Mouse (Mus musculus): ENCODE data around the gene Zfp160.
"Not testable (repeated sequence)": the region's sequence is repeated elsewhere in the genome, so short reads cannot be mapped to it uniquely, and the experiment has no call there.

Gene Zfp160

GRCm38 (mm10) chr17:21008382-21009331, at the start of gene Zfp160:
TSS of gene Zfp160 (plus strand) at chr17:21008903.
- peak; percentile 92 to 95 for DNase-seq

- no peak for DNase-seq
Observed at GRCm38 (mm10) chr17:20960386-20960785, 48.3 kb upstream of the Zfp160 start.

- DNase-seq, result no peak
Observed at GRCm38 (mm10) chr17:20965421-20965820, 43.3 kb upstream of the Zfp160 start.

- peak in 1 of 2 experiments; percentile 31 for DNase-seq
Observed at GRCm38 (mm10) chr17:20966681-20967080, 42.0 kb upstream of the Zfp160 start.

- DNase-seq, result no peak
Observed at GRCm38 (mm10) chr17:20993716-20994115, 15.0 kb upstream of the Zfp160 start.

GRCm38 (mm10) chr17:20996364-20996763, 12.3 kb upstream of the Zfp160 start, which contains the start of gene Vmn1r233:
TSS of gene Vmn1r233 (minus strand) at chr17:20996464.
- no peak for DNase-seq

GRCm38 (mm10) chr17:21009726-21010125, 1.0 kb downstream of the Zfp160 start:
- DNase-seq, result no peak

GRCm38 (mm10) chr17:21018410-21019080, 9.8 kb downstream of the Zfp160 start:
- no peak for DNase-seq

- DNase-seq, result peak in 1 of 2 experiments; percentile 7
Observed at GRCm38 (mm10) chr17:21048020-21048419, 39.3 kb downstream of the Zfp160 start.

- DNase-seq, result no peak
Observed at GRCm38 (mm10) chr17:21050901-21051300, 42.2 kb downstream of the Zfp160 start.

- DNase-seq, result not testable (repeated sequence)
Observed at GRCm38 (mm10) chr17:21051341-21051740, 42.6 kb downstream of the Zfp160 start.

- not testable (repeated sequence) for DNase-seq
Observed at GRCm38 (mm10) chr17:21051919-21052318, 43.2 kb downstream of the Zfp160 start.

- DNase-seq, result no peak
Observed at GRCm38 (mm10) chr17:21053267-21053666, 44.6 kb downstream of the Zfp160 start.

- not testable (repeated sequence) for DNase-seq
Observed at GRCm38 (mm10) chr17:21055111-21055510, 46.4 kb downstream of the Zfp160 start.

GRCm38 (mm10) chr17:21065501-21065900, 56.8 kb downstream of the Zfp160 start:
- DNase-seq, result no peak

GRCm38 (mm10) chr17:21067036-21067435, 58.3 kb downstream of the Zfp160 start:
- DNase-seq, result no peak

GRCm38 (mm10) chr17:21069443-21069842, 60.7 kb downstream of the Zfp160 start:
- DNase-seq, result not testable (repeated sequence)

- not testable (repeated sequence) for DNase-seq
Observed at GRCm38 (mm10) chr17:21070971-21071370, 62.3 kb downstream of the Zfp160 start.

Measured in kidney, postnatal 36 days (tissue).